Mouse (Mus musculus): Measurements from ENCODE around the gene Tulp3. TPM values are rescaled to one million over a fixed set of nuclear protein-coding genes. Genes with fewer than 3 reads are reported as not detected.
"Not testable (repeated sequence)": the region's sequence is repeated elsewhere in the genome, so short reads cannot be mapped to it uniquely, and the experiment has no call there.

Tulp3 gene
- polyA plus RNA-seq, 1 experiment = 4.0 TPM

DNA sequence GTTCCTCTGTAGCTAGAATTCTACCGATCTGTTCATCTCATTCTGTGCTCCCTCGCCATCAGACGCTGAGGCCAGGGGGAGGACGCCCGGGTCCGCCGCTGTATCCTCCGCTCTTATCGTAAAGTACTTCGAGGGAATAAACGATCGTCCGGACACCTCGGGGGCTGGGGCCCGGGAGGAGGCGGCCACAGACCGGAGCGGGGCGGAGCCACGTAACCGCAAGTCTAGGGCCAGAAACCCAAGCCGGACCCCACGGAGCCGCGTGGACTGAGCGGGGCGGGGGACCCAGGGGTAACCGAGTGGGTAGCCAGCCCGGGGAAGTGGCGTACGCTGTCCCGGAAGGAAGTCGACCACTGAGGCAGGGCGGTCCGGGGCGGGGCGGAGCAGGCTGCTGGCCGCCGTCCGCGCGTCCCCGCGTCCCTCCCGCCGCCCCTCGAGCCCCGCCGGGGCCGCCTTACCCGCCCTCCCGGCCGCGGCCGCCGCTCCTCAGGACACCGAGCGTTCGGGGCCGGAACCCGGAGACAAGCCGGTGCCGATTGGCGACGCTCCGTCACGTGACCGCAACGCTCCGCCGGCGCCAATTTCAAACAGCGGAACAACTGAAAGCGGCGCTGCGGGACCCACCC lies 6.8 kb upstream of the Tulp3 start, which contains the start of the genes Rhno1 and Foxm1:
Gene Rhno1, minus strand, starts transcription at position 531 of the 626 bp plus-strand sequence.
Gene Foxm1, plus strand, starts transcription at position 587 of the 626 bp plus-strand sequence.
- DNase-seq (ENCODE audit: low read depth, low spot score) = peak; percentile 47
- whole genome bisulfite sequencing = under 1% methylated on average over 70 of the region's 76 CpGs

- 11% methylated on average over 9 of the region's 9 CpGs for WGBS
- DNase-seq (ENCODE audit: low read depth, low spot score) = no peak
These were observed 6.2 kb upstream of the Tulp3 start for GRCm38 (mm10) chr6:128361901-128362300.

DNA sequence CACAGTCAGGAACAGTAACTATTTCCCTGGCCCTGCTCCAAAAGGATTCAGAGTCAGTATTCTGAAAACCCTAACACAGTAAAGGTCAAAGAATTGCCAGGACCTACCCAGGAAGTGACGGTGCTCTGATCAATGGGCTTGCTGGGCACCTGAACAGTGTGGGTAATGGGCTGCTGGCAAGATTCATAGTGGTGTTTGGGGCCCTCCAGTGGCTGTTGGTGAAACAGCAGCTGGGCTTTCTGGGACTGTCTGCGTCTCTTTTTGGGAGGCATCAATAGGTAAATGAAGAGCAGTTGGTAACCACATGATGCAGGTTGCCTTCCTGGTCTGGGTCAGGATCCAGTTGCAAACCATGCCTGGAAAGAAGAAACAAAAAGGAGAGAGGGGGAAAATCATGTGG lies 3.3 kb upstream of the Tulp3 start:
- 42% methylated on average over 2 of the region's 2 CpGs for WGBS
- DNase-seq (ENCODE audit: low read depth, low spot score) = no peak

GRCm38 (mm10) chr6:128355201-128355681 lies 410 bp downstream of the Tulp3 start:
- under 1% methylated on average over 28 of the region's 28 CpGs for WGBS

GRCm38 (mm10) chr6:128354140-128354539 lies 1.5 kb downstream of the Tulp3 start:
- WGBS = 76% methylated on average over 3 of the region's 3 CpGs
- no peak for DNase-seq (ENCODE audit: low read depth, low spot score)

More at GRCm38 (mm10) chr6:128355201-128355681, 410 bp downstream of the Tulp3 start:
- no peak for DNase-seq (ENCODE audit: low read depth, low spot score)

- WGBS = 55% methylated on average over 7 of the region's 7 CpGs
- DNase-seq (ENCODE audit: low read depth, low spot score) = no peak
These were observed 5.9 kb downstream of the Tulp3 start for GRCm38 (mm10) chr6:128349711-128350110.

DNA sequence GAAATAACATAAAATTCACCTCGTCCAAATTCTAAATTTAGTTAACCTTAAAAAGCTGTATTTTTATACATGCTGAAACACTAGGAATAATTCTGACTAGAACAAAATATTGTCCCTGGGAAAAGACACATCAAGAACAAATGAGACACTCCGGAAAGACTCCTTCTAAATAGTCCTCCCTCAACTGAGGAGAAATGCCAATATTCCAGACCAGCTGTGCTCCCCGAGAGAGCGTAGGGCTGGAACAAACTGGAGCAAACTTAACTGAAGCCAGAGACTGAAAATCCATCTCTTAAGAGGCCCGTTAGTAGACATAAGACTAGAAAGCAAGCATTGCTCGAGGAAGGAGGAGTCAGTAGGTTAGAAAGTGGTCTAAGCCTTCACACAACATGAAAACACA lies 8.9 kb downstream of the Tulp3 start:
- WGBS = 72% methylated on average over 6 of the region's 6 CpGs
- DNase-seq (ENCODE audit: low read depth, low spot score) = no peak

GRCm38 (mm10) chr6:128345623-128346022 lies 10.0 kb downstream of the Tulp3 start:
- no peak for DNase-seq (ENCODE audit: low read depth, low spot score)
- 77% methylated on average over 10 of the region's 10 CpGs for WGBS

- 85% methylated on average over 11 of the region's 11 CpGs for WGBS
- DNase-seq (ENCODE audit: low read depth, low spot score) = no peak
These were observed 13.5 kb downstream of the Tulp3 start for GRCm38 (mm10) chr6:128341956-128342723.

DNA sequence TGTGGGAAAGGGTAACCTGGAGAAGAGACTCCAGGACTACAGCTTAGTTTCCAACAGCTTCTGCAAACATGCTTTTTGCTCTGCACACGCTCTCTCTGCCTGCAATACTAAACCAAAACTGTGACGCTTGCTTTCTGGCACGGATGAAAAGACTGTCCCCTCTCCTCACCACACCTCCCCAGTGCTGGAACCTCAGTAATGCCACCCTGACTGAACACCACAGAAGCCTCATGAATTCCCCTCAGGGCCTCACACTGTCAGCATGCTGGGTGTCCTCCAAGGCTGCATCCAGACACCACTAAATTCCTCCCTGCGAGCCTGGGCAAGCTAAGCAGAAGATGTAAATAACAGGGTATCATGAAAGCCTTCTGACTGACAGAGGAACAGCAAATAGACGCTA lies 16.8 kb downstream of the Tulp3 start:
- 38% methylated on average over 5 of the region's 5 CpGs for WGBS
- no peak for DNase-seq (ENCODE audit: low read depth, low spot score)

GRCm38 (mm10) chr6:128337467-128337866 lies 18.2 kb downstream of the Tulp3 start:
- WGBS = 63% methylated on average over 7 of the region's 7 CpGs
- no peak for DNase-seq (ENCODE audit: low read depth, low spot score)

GRCm38 (mm10) chr6:128334397-128335124 lies 21.1 kb downstream of the Tulp3 start:
- 16% methylated on average over 12 of the region's 12 CpGs for WGBS
- DNase-seq (ENCODE audit: low read depth, low spot score) = peak; percentile 54

DNA sequence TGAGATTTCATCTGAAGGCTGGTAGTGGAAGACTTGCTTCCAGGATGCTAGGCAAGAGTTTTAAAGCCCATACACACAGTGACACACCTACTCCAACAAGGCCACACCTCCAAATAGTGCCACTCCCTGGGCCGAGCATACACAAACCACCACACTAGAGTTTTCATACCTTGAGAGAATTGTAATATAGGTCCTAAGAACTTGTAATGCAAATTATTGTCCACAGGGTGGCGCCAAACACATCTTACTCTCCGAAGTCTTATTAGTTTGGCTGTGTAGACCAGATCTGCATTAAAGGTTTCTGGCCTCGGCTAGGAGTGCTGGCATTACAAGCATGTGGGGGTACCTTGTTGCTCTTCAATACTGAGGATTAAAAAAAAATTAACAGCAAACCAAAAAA lies 37.3 kb downstream of the Tulp3 start:
- peak; percentile 70 for DNase-seq (ENCODE audit: low read depth, low spot score)
- 4% methylated on average over 4 of the region's 4 CpGs for WGBS

DNA sequence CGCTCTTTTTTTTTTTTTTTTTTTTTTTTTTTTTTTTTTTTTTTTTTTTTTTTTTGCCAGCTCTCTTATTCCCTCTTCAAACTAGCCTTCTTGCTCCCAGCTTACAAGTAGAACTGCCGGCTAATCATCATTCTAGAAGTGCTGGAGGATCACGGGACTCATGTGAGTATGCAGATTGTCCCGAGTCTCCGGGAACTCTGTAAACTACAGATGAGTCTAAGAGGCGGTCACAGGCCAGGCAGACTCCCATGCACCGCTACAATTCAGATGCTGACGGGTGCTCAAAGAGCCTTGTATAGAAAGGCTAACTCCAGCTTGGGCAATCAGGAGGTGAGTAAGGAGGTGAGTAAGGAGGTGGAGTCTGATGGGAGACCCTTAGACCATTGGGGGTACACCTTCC lies 40.1 kb downstream of the Tulp3 start:
- 72% methylated on average over 8 of the region's 8 CpGs for WGBS
- no peak for DNase-seq (ENCODE audit: low read depth, low spot score)

- DNase-seq (ENCODE audit: low read depth, low spot score) = no peak
These were observed 40.9 kb downstream of the Tulp3 start for GRCm38 (mm10) chr6:128314796-128315195.

DNA sequence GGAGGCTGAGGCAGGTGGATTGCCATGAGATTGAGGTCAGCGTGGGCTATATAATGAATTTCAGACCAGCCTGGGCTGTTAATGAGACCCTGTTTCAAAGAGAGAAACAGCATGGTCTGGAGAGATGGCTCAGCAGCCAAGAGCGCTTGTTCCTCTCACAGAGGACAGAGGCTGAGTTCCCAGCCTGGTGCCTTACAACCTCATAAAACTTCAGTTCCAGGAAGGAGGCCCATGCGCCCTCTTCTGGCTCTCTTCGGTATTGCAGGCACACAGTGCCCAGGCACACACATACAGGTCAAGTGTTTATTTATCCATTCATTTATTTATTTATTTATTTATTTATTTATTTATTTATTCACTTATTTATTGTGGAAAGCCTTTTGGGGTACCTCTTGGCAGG lies 47.3 kb downstream of the Tulp3 start:
- 26% methylated on average over 4 of the region's 4 CpGs for WGBS
- no peak for DNase-seq (ENCODE audit: low read depth, low spot score)

More at GRCm38 (mm10) chr6:128314796-128315195, 40.9 kb downstream of the Tulp3 start:
- WGBS = 72% methylated on average over 6 of the region's 6 CpGs

DNA sequence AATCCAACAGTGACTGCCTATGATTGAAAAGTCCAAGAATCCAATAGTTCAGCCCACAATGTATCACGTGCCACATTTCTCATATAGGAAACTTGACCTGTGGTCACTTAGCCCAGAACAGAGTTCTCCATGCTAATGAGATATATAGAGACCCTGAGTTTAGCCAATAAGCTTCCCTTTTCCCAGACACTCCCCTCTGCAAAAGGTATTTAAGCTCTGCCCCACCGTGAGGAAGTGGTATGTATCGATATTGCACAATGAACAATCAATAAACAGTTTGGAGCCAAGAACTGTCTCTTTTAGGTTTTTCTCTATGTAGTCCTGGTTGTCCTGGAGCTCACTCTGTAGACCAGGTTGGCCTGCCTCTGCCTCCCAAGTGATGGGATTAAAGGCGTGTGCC lies 50.9 kb downstream of the Tulp3 start:
- no peak for DNase-seq (ENCODE audit: low read depth, low spot score)
- WGBS = 78% methylated on average over 4 of the region's 4 CpGs

DNA sequence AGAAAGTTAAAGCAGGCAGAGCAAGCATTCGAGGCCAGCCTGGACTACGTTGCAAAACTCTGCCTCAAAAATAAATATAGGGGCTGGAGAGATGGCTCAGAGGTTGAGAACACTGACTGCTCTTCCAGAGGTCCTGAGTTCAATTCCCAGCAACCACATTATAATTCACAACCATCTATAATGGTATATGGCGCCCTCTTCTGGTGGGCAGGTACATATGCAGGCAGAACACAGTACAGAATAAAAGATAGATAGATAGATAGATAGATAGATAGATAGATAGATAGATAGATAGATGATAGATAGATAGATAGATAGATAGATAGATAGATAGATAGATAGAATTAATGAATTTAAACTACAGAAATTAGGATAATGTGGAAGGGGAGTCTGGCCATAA lies 53.0 kb downstream of the Tulp3 start:
- WGBS = 85% methylated on average over 3 of the region's 3 CpGs
- DNase-seq (ENCODE audit: low read depth, low spot score) = not testable (repeated sequence)

DNA sequence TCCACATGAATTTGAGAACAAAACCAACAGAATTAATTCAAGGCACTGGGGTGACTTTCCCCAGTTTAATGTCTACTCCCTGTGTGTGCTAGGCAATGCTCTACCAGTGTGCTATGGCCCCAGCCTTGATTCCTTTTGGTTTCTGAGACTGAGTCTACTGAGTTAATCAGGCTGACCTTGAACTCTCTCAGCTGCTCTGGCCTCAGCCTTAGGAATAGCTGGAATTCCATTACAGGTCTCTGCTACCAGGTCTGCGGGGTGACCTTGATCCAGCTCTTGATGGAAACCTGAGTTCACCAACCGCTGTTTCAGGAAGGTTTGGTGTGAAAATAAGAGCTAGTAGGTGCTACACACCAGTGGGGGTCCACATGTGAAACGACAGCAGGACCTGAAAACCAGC lies 53.8 kb downstream of the Tulp3 start:
- WGBS = 93% methylated on average over 3 of the region's 3 CpGs
- no peak for DNase-seq (ENCODE audit: low read depth, low spot score)

DNA sequence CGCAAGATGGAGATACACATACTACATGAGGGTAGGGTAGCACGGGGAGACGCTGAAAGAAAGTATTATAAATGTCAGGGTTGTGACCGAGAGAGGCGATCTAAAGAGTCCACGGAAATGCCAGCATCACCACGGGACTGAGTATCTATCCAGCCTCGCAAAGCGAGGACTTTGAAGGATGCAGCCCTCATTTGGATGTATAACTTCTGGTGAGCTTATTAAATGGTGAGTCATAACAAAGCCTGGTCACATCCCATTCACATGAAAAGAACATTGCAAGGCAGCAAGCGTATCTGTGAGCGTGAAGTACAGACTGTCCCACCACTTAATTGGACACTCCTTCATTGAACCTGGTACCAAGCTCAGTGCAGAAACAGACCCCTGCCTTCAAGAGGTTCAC lies 54.2 kb downstream of the Tulp3 start:
- no peak for DNase-seq (ENCODE audit: low read depth, low spot score)
- 16% methylated on average over 11 of the region's 11 CpGs for WGBS
